Mouse (Mus musculus) WW6 (cell line): ENCODE measurements around the gene Hspa2.
A peak's percentile ranks its signal among the peaks of the same experiment; 100 is the strongest.

Source experiments
- DNase-seq: peaks from one replicate; pipeline ENCODE4 v3.0.0-alpha.2; 2013; ENCODE audit warnings: low read depth, low spot score

Hspa2 gene

DNA sequence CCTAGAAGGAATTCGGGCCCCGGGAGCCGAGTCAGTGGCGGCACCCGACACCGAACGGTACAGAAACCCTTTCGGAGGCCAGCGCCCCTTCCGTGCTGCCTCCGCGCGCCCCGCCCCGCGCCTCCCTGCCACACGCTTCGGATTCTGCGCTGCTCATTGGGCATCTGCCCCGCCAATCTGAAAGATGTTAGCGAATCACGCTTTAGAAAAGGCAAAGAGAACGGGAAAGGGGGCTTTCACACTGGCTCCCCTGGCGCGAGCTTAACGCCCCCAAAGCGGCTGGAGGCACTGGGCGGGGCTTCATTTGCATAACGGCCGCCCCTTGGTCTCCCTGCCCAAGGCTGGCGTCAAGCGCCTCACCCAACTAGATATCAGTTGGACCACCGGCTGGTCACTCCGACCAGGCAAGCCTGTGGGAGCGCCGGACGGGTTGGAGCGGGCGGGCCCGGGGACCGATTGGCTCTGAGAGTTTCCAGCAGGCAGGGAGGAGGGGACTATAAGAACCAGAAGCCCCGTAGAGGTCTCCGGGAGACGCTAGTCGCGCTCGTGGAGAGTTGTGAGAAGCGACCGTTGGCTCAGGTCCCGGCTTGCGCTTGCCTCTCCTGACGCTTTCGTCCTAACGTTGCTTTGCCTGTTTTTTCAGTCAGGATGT, at the start of gene Hspa2:
Gene Hspa2, plus strand, starts transcription at position 291 of the 652 bp plus-strand sequence.
- peak; percentile 90 for DNase-seq

DNA sequence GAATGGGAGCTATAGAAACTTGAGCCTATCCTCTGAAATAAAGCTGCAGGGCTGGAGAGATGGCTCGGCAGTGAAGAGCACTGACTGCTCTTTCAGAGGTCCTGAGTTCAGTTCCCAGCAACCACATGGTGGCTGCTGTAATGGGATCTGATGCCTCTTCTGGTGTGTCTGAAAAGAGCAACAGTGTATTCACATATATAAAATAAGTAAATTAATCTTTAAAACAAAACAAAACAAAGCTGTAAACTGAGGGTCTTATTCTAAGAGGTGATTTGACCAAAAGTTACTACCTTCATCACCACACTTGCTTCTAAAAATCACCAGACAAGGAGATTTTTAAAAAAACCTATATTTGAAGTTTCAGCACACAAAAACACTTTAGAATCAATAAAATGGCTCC, 43.1 kb upstream of the Hspa2 start:
- DNase-seq, result no peak

DNA sequence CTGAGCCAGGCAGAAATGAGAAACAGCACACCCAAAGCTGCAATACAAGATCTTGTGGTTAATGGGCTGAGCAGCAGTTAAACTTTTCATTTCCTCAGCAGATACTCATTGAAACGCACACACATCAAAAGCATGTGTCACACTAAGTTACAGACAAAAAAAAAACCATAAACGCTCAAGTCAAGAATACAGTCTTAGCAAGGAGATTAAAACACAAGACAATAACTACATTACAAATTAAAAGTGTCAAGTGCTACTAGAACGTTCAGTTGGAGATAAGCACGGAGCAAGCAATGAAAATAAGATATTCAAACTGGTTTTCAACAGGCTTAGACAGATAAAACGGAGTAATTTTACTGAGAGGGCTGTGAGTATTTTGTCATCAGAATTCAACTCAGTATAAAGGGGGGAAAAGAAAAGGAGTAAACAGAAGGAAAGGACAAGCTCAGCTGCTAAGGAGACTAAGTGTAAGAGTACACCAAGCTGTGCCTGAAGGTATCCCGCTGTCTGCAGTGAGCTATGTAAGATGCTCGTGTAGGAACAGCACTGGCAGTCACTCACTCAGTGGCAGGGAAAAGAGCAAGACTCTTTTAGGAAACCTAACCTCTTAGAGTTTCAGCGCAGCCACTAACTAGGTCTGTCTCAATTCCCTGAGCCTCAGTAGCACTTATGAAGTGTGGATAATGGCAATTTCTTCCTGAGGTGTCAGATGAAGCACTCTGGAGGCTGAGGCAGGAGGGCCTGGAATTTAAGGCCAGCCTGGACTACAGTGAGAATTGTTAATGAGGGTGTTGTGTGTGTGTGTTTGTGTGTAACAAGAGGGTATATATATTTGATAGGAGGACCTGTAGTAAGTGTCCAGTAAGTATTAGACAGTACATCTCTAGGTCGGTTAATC, 42.3 kb upstream of the Hspa2 start:
- DNase-seq, result no peak

DNA sequence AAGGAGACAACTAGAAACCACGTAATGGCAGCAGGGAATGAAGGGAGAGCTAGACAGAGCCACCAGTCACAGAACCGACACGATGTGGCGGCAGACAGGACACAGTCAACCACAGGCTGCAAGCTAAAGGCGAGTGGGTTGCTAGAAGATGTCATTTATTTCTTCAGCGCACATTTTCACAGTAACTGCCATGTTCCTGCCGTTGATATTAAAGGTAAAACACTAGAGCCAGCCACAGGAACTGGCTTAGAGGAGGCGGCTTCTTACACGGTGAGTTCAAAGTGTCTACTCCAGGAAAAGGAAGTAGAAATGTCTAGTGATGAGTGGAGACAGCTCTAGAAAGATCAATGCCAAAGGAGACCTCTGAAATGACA, 41.7 kb upstream of the Hspa2 start:
- no peak for DNase-seq

DNA sequence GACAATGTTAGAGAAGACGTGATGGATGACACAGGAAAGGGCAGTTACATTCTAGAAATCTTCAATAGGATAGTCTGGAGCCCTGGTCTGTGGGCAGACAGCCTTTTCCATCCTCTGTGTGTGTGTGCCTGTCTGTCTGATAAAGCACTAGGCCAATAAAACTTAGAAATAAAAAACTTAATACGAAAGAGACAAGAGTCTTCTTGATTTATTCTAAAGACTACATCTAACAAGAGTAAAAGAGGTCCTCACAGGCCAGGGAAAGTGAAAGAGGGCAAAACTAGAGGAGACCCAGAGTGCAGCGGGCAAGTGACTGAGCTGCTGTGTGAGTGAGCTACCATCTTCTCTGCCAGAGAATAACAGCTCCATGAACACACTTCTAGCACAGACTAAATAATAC, 37.7 kb upstream of the Hspa2 start:
- no peak for DNase-seq

DNA sequence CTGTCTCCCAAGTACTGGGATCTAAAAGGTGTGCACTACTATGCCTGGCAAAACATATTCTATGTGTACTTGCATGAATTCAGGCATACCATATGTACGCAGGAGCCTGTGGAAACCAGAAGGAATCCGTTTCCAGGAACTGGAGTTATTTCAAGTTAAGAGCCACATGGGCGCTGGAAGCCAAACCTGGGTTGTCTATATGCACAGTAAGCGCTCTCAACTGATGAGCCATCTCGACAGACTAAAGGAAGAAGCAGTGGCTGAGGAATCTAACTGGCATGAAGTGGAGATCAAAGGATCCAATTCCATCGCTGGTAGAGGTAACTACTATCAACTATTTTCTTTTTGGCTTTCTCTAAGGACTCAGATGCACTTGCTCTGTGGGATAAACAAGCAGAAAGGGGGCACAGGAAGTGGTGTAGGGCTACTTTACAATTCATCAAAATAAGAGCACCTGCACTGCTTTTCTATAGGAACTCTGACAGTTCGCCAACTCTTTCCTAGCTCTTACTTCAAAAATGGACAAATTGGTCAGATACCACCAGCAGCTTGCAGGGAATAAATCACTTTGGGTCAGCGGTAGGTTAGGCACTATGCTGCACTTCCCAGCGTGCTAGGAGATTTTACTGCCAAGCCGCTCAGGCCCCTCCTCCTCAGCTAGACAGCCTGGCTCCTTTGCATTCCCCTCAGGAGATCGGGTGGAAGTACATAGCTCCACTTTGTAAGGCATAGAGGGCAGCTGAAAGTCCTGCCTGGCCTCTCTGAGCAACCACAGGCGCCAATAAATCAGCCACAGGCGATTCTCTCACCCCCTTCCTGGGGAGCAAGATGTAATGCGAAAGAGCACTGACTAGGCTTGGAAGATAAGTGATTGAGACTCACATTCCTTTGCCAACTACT, 36.6 kb upstream of the Hspa2 start:
- DNase-seq, result no peak

DNA sequence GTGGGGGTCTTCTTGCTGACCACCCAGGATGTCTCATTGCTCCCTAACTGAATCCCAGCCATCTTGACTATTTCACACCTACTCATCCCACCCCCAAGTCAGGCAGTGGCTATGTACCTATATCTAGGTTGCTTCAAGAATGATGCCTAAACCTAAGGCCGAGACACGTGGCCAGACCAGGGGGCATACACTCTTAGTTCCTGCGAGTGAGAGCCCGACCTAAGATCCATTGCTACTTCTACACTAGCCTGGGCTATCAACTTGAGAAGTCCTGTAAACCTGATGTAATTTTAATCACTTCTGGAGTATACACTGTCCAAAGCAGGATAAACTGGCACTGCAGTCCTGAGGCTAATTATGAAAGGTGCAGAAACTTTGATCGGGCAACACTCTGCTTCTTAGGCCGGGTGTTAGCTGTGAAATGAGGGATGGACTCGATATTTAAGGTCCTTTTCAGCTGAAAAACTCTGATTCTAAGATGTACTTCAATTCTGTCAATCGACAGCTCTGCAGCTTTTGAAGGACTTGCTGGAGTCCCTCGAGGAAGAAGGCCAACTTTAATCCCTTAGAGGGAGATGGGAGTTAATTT, 35.7 kb upstream of the Hspa2 start:
- no peak for DNase-seq

DNA sequence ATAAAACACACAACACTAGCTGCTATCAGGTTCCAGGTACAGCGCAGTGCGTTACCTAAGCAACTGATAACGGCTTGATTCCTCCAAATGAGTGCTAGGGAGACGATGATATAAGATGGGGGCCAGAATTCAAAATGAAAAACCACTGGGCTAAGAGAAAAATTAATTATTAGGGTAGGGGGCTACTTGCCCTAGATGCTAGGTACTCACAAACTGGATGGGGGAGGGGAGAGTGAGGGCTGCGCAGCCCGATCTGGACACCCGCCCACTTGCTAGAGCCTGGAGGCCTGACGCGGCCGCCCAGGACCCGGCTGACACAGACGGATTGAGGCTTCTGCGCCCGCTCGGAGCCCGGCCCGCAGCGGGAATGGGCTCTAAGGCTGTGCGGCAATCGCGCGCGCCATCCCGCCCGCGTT, 35.2 kb upstream of the Hspa2 start:
- DNase-seq, result no peak

DNA sequence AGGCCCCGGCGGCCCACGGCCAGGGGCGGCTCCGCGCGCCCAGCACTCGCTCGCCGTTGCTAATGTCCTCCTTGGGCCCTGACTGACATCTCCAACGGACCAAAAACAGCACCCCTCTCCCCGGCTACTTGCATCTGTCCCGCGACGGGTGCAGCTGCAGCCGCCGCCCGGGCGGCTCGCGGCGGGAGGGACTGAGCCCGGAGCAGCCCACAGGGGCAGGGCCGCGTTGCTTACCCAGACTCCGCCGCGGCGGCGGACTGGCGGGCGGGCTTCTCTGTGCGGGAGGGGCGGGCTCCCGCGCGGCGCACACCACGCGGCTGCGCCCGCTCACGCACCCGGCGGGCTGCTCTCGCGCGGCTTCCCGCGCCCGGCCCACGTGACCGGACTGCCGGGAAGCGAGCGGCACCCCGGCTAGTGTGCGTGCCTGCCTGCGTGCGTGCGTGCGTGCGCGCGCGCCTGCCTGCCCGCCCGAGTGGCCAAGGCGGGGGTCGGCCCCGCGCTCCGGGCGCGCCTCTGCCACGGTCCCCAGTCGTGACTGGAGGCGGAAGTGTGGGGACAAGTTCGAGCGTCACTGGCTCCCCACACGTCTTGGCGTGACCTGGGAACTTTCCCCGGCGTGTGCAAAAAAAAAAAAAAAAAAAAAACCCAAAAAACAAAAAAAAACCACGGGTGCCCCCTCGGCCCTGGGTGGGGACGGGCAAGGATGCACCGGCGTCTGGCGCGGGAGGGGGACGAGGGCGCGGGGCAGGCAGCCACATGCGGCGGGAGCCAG, 34.6 kb upstream of the Hspa2 start, which contains the start of gene Zbtb25:
Gene Zbtb25, minus strand, starts transcription at position 397 of the 772 bp plus-strand sequence.
- peak; percentile 65 for DNase-seq

DNA sequence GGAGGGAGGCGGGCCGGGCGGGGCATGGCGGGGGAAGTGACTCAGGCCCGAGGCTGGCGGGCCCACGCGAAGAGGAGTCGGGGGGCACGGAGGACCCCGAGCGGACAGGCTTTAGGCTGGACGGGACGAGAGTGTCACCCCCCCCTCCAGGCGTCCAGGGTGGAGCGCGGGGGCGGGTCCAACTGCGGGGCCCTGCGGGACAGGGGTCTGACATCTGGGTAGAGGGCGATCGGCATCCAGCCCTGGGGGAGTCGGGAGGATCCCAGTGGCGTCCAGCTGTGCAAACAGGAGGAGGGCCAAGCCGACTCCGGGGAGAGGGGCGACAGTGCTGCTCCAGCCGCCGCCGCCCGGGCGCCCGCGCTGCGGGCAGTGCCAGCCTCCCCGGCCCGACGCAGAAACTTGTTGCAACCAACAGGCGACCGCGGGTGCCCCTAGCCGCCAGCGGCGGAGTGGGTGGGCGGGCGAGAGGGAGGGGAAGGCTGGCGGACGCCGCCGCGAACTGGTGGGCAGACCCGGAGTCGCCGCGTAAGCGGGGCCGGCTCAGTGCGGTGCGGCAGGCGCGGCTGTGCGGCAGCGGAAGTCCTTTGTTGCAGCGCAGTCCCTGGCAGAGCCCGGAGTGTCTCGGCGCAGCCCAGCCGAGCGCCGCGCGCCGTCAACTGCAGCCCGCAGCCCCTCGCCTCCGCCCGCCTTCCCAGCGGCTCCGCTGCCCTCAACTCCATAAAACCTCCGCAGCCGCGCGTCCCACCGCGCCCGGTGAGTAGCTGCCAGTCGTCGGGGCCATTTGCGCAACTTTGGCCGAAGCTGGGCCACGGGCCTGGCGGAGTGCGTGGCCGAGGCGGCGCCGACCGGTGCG, 33.8 kb upstream of the Hspa2 start, which contains the start of gene Zbtb1:
Gene Zbtb1, plus strand, starts transcription at position 289 of the 853 bp plus-strand sequence.
- peak; percentile 47 for DNase-seq

DNA sequence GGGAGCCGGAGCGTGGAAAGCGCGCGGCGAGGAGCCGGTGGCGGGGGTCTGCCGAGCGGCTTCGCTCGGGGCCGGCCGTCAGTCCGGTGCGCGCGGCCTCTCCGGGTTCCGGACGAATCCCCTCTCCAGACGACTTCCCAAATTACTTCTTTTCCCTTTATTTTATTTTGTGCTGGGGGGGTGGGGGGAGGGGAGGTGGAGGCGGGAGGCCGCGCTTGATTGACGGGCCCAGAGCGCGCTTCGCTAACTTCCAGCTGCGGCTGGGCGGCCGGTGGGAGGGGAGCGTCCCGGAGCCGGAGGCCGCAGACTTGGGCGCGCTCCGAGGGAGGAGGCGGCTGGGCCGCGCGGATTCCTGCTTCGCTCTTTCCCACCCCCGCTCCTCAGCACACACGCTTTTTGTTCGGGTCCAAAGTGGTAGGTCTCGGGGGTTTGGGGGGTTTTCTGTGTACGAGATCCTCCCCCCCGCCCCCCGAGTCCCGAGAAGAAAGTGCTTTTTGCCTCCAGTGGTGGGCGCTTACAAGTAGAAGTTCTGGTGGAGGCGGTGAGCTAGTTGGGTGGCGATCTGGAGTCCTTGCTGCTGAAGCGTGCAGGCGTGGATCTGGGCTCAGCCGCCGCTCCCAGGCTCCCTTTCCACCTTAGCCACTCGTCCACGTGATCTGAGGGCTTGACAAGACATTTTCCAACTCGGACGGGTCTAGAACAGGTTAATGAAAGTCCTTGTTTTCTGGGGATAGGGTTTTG, 33.0 kb upstream of the Hspa2 start:
- DNase-seq, result no peak

DNA sequence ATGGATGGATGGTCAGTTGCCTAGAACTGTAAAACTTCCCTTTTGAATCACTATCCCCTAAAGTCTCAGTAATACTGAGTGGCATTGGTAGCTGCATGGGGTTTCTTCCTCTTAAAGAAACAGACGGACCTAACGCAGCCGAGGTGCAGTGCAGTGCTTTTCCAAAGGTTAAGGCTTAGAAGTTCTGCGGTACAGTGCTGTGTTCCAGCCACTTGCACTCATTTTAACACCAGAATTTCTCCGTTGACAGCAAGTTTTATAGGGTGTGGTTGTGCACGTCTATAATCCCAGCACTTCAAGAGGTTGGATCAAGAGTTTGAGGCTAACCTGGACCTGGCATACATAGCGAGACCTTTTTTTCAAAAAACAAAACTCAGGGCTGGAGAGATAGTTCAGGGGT, 31.9 kb upstream of the Hspa2 start:
- DNase-seq, result no peak

DNA sequence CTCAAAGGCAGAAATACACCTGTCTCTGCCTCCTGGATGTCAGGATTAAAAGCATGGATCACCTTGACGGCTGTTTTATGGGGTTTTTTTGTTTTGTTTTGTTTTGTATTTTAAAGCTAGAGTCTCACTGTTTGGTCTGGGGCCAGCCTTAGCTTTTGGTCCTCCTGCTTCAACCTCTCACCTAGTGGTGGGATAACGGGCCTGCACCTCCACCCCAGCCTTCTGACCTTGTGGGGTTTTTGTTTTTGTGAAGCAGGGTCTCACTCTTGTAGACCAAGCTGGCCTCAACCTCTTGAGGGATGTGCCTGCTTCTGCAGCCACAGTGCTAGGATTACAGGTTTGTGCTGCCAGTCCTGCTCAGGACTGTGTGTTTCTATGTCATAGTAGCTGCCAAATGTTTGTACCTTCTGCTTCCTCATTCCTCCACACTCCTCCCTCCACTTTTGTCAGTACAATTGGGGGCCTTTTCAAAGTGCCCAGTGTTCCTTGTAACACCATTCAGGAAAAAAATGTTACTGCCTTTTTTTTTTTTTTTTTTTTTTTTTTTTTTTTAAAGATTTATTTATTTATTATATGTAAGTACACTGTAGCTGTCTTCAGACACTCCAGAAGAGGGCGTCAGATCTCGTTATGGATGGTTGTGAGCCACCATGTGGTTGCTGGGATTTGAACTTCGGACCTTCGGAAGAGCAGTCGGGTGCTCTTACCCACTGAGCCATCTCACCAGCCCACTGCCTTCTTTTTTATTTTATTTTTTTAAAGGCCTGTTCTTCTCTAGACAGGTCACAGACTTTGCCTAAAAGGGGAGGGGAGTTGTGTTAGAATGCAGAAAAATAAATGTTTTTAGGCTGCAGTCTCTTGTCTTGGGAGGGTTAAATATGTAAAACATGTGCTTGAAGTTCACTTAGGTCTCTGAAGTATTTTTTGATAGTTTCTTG, 30.8 kb upstream of the Hspa2 start:
- no peak for DNase-seq

DNA sequence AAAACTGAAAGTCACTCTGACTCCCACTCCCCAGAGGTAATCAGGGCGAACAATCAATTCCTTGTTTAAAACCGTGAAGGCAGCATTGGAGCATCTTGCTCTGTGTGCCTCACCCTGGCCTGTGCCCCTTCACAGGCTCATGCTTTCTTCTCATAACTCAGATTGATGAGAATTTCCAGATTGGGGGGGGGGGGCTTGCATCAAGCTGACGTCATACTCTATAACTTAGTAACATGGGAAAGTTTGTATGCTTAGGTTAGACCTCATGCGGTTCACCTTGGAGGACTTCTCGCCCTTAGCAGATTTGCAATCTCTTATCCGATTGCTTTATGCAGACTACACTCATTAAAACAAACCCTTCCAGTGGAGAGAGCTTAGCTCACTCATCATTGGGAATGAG, 30.0 kb upstream of the Hspa2 start:
- no peak for DNase-seq

DNA sequence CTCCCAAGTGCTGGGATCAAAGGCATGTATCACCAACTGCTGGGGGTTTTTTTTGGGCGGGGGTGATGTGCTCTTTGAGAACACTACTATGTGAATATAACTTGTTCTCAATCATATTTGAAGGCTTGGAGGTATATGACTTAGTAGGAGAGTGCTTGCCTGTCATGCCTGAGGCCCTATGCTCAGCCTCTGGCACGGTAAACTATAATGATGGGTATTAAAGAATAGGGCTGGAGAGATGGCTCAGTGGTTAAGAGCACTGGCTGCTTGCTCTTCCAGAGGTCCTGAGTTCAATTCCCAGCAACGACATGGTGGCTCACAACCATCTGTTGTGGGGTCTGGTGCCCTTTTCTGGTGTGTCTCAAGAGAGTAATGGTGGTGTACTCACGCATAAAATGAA, 29.1 kb upstream of the Hspa2 start:
- DNase-seq, result no peak

DNA sequence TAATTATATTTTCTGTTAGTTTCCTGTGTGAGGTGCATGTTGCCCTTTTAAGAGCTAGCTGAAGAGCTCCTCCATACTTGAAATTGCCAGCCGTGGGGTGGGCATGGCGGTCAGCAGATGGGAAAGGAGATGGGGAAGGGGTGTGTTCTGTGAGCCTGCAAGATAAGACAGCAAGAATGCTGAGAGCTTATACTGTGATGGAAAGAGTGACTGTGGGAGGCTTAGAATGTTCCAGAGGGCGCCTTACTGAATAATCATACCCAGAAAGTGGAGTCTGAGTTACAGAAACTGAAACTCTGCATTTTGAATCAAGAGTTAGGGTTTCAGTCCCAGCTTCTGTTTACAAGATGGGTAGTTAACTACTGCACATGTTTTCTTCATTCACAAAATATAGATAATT, 28.5 kb upstream of the Hspa2 start:
- no peak for DNase-seq

DNA sequence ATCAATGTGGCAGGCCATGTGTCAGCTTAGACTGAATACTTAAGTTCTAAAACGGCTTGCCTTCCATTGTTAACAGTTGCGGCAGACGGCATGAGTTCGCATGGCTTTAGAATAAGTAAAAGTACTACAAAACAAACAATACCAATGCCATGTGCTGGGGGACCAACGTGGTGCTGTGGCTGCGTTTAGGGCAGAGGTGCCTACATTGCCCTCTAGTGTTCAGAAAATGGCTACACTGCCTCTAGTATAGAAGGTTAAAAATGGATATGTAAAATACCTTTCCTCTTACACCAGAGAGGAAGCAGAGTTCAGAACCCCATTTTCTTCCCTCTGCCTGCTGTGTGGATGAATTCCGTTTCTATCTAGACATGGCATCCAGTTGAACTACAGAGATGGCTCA, 27.3 kb upstream of the Hspa2 start:
- no peak for DNase-seq

DNA sequence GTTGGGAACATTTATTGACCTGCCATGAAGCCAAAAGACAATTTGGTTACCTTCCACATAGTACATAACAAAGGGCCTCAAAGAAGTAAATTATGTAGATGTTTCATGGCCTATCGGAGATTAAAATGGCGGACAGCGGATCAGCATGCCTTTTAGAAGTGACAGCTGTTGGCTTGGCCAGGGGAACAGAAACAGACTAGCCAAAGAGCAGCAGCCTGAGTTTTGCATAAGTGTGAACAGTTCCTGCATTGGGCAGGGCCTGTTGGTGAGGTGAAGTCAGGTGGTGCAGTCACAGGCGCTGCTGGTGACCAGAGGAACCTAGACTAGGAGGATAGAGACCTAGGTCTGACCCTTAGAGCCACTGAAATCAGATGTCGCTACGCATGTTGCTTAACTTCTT, 26.9 kb upstream of the Hspa2 start:
- DNase-seq, result no peak
